Mouse (Mus musculus) layer of hippocampus, postnatal 10 days (tissue): ENCODE data around the gene Bbs9. TPM values are rescaled to one million over a fixed set of nuclear protein-coding genes. Genes with fewer than 3 reads are reported as not detected.
"Not testable (repeated sequence)": the region's sequence is repeated elsewhere in the genome, so short reads cannot be mapped to it uniquely, and the experiment has no call there.

Experiments
- DNase-seq, 2 experiments: peaks; one replicate each; pipeline ENCODE4 v3.0.0; 2021; ENCODE audit warnings: low spot score in 2 of 2
- long read RNA-seq: library from polyadenylated mRNA; stranded (forward); transcript quantifications from one replicate; pipeline ENCODE4 v2.0.0, GENCODE M21; 2023
- total RNA-seq, 2 experiments: library from RNA; stranded (reverse); gene quantifications; 2 replicates each; pipeline ENCODE4 v1.2.3; 2021

The Bbs9 gene
- total RNA-seq, result 10 to 100 TPM; 22.3 to 22.4 TPM
- long read RNA-seq, partial matches to known transcripts, result 1 of 2 reads
- long read RNA-seq, other reads (novel, unspliced or antisense), result 0 of 2 reads

DNA sequence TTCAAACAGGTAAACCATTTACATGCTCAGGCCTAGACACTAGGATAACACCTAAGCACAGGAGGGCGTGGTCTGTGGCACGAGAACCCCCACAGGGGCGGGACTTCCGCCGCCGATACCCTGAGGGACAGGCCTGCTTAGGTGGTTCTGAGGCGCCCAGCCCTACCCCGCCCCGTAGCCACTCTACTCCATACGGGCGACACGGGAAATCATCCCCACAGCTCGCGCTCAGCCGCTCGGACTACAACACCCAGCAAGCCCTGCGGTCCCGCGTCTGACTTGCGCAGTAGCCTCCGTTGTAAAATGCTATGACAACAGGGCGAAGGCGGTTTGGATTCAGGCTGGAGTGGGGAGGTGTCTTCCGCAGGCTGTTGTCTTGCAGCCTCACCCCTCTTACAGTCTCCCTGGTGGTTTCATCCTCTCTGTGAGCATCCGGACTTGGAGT, at the start of gene Bbs9:
TSS of gene Bbs9 (plus strand) at position 292 of the 445 bp plus-strand sequence.
- peak; percentile 89 to 93 for DNase-seq

DNA sequence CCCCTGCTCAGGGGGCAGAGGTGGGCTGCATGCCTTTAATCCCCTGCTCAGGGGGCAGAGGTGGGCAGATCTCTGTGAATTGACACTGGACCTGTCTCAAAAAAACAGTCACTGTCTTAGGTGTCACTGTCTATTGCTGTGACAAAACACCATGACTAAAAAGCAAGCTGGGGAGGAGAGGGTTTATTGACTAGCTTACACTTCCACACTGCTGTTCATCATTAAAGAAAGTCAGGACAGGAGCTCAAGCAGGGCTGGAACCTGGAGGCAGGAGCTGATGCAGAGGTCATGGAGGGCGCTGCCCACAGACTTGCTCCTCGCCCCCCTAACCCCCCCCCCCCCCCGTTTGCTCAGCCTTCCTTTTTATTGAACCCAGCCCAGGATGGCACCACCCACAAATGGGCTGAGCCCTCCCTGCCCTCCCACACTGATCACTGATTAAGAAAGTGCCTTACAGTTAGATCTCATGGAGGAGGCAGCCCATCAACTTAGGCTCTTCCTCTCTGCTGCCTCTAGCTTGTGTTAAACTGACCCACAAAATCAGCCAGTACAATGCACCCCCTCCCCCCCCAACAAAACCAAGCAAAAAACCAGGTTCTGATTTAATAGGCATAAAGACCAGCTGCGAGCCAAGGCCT, 47.4 kb upstream of the Bbs9 start:
- DNase-seq, result no peak

DNA sequence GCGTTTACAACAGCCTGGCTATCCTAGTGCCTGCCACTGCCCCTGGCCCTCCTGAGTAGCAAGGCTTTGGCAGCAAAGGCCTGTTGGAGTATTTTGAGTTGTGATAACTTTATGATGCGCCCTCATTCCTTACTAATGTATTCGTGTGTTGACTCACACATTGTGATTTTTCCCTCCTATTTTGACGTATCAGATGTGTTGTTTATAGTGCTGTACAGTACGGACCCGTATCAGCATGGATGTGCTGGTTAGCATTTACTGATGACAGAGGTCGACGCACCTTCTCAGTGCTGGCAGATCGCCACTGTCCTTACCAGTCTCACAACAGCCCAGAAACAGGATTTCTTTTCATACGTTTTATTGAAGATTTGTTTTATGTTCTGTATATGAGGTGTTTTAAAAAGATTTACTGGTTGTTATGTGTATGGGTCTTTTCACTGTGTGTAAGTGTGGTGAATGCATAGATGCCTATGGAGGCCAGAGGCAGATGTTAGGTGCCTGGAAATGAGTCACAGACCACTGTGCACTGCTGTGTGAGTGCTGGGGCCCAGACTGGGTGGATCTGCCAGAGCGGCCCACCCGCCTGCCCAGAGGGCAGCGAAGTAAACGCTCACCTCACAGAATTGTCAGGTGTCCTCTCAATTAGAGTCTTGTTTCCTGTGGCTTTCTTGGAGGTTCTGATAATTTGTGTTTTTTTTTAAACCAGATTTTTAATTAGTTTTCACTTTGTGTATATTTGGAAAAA, 46.7 kb upstream of the Bbs9 start:
- no peak for DNase-seq

DNA sequence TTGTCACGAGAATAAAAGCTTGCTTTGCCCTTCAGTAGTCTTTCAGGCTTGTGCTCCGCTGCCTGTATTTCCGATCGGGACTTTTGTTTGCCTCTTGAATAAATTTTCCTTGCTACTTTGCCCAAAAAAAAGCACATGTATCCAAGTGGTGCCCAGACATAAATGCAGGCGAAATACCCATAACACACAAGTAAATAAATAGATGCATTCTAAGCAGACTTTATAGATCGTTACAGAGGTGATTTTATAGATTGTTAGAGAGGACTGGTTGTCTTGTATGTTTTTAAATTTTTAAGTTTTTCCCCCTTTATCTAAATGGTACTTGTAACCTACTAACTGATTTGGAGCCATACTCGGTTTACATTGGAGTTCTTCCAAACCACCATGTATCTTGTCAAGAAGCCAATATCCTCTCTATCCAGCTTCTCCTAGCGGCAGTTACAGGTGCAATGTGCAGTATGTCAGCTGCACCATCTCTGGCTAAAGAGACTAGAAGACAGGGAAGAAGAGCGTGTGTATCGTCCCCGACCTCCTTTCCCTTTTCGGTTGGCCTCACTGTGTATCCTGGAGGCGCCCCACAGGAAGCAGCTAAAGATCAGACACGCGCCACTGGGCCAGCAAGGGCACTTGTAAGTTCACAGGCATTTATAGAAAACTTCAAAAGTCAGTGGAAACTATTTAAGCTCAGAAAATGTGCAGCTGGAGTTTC, 45.8 kb upstream of the Bbs9 start:
- no peak for DNase-seq

- no peak for DNase-seq
These were observed 45.1 kb upstream of the Bbs9 start for GRCm38 (mm10) chr9:22430315-22430840.

GRCm38 (mm10) chr9:22433221-22433620, 42.3 kb upstream of the Bbs9 start:
- no peak for DNase-seq

GRCm38 (mm10) chr9:22434101-22434500, 41.4 kb upstream of the Bbs9 start:
- DNase-seq, result no peak

- no peak for DNase-seq
These were observed 36.7 kb upstream of the Bbs9 start for GRCm38 (mm10) chr9:22438826-22439225.

- DNase-seq, result no peak
These were observed 32.4 kb upstream of the Bbs9 start for GRCm38 (mm10) chr9:22443157-22443556.

DNA sequence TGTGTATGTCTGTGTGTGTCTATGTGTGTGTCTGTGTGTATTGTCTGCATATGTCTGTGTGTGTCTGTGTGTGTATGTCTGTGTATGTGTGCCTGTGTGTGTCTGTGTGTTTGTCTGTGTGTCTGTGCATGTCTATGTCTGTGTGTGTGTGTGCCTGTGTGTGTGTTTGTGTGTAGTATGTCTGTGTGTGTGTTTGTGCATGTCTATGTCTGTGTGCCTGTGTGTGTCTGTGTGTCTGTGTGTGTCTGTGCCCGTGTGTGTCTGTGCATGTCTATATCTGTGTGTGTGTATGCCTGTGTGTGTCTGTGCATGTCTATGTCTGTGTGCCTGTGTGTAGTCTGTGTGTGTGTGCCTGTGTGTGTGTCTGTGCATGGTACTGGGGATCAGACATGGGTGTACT, 30.4 kb upstream of the Bbs9 start:
- no peak for DNase-seq

- DNase-seq, result no peak
These were observed 28.3 kb upstream of the Bbs9 start for GRCm38 (mm10) chr9:22447213-22447612.

- no peak for DNase-seq
These were observed 27.1 kb upstream of the Bbs9 start for GRCm38 (mm10) chr9:22448420-22448819.

DNA sequence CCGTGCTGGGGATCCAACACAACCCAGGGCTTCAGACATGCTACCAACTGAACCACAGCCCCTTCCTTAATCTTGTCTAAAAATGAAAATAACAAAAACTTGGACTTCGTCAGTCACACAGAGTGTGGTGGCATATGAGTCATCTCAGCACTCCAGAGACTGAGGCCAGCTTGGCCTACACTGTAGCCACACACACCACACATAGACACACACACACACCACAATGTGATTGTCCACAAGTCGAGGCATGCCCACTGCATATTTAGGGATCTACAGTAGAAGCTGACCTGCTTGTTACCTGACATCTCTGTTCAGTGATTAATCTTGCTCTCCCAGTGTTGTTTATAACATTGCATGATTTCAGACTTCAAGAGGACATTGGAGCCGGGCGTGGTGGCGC, 26.3 kb upstream of the Bbs9 start:
- DNase-seq, result no peak

DNA sequence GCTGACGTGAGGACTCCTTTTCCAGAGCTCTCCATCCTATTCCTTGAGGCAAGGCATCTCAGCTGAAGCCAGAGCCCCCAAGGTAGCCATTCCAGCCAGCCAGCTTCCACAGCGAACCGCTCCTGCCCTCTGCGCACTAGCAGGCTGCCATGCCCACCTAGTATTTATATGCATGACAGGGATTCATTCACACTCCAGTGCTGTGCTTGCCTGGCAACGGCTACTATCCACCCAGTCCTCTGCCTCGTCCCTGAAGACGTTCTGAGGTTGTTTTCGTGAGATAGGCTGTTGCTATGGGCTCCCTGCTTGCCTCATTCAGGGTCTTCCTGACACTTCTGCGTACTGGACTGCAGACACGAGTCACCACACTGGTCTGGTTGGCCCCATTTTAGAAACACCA, 22.8 kb upstream of the Bbs9 start:
- no peak for DNase-seq

- no peak for DNase-seq
These were observed 22.0 kb upstream of the Bbs9 start for GRCm38 (mm10) chr9:22453501-22453924.

DNA sequence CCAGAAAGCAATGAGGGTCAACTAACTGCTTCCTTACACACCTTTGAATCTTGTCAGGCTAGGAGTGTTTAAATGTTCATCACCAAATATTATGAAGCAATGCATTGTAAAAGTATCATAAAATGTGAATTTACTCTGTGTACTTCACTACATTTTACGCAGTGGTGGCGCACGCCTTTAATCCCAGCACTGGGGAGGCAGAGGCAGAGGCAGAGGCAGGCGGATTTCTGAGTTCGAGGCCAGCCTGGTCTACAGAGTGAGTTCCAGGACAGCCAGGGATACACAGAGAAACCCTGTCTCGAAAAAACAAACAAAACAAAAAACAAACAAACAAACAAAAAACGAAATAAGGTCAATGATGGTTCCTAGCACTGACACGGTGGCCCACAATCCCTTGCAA, 21.5 kb upstream of the Bbs9 start, which contains the start of gene Gm17545:
TSS of gene Gm17545 (plus strand) at position 301 of the 400 bp plus-strand sequence.
- not testable (repeated sequence) for DNase-seq

DNA sequence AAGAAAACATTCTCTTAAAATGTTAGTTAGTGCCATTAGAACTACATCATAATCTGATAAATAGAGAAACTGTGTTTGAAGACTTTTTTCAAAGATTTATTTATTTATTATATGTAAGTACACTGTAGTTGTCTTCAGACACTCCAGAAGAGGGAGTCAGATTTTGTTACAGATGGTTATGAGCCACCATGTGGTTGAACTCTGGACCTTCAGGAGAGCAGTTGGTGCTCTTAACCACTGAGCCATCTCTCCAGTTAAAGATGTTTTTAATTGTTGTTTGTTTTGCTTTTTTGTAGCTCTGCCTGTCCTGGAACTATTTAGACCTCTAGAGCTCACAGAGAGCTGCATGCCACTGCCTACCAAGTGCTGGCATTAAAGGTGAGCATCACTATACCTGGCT, 20.5 kb upstream of the Bbs9 start:
- DNase-seq, result no peak

GRCm38 (mm10) chr9:22457142-22457835, 18.2 kb upstream of the Bbs9 start:
- no peak for DNase-seq

DNA sequence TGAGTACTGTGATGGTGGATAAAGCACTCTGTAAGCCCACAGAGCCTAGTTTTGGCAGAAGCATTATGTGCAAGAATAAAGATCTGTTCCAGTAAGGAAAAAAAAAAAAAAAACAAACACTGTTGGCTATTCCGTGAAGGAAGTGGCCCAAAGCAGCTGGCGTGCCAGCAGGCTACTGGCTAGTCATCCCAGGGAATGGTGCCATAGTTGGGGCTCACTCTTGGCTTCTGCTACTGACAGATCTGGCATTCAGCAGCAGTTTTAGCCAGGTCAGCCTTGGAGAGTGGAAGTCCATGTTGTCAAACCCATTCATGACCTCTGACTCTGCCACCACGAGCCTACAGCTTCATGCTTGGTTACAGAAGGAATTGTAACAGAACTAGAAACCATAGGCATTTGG, 13.6 kb upstream of the Bbs9 start:
- DNase-seq, result peak; percentile 55 to 70

- DNase-seq, result no peak
These were observed 9.3 kb upstream of the Bbs9 start for GRCm38 (mm10) chr9:22466212-22466611.
